Mouse (Mus musculus): ENCODE results near the gene Sec61a2.

Gene Sec61a2

GRCm38 (mm10) chr2:5894843-5895570, at the start of gene Sec61a2:
Gene Sec61a2 (minus strand): TSS chr2:5895432.
- peak; percentile 98 for DNase-seq (ENCODE audit: low spot score)

- DNase-seq (ENCODE audit: low spot score) = no peak
These were observed 47.8 kb upstream of the Sec61a2 start for GRCm38 (mm10) chr2:5943071-5943470.

- DNase-seq (ENCODE audit: low spot score) = peak; percentile 57
These were observed 47.3 kb upstream of the Sec61a2 start, which contains the start of gene Dhtkd1 for GRCm38 (mm10) chr2:5942416-5943032. Gene Dhtkd1 (minus strand): TSS chr2:5942792.

- DNase-seq (ENCODE audit: low spot score) = no peak
These were observed 46.7 kb upstream of the Sec61a2 start for GRCm38 (mm10) chr2:5941861-5942415.

- no peak for DNase-seq (ENCODE audit: low spot score)
These were observed 45.7 kb upstream of the Sec61a2 start for GRCm38 (mm10) chr2:5940936-5941335.

- DNase-seq (ENCODE audit: low spot score) = no peak
These were observed 44.7 kb upstream of the Sec61a2 start for GRCm38 (mm10) chr2:5939911-5940310.

GRCm38 (mm10) chr2:5939319-5939718, 44.1 kb upstream of the Sec61a2 start:
- no peak for DNase-seq (ENCODE audit: low spot score)

GRCm38 (mm10) chr2:5936550-5936949, 41.3 kb upstream of the Sec61a2 start:
- DNase-seq (ENCODE audit: low spot score) = no peak

GRCm38 (mm10) chr2:5936068-5936467, 40.8 kb upstream of the Sec61a2 start:
- DNase-seq (ENCODE audit: low spot score) = no peak

GRCm38 (mm10) chr2:5934936-5935335, 39.7 kb upstream of the Sec61a2 start:
- DNase-seq (ENCODE audit: low spot score) = no peak

- DNase-seq (ENCODE audit: low spot score) = no peak
These were observed 36.7 kb upstream of the Sec61a2 start for GRCm38 (mm10) chr2:5931938-5932337.

- DNase-seq (ENCODE audit: low spot score) = no peak
These were observed 35.2 kb upstream of the Sec61a2 start for GRCm38 (mm10) chr2:5930291-5931054.

- no peak for DNase-seq (ENCODE audit: low spot score)
These were observed 34.6 kb upstream of the Sec61a2 start for GRCm38 (mm10) chr2:5929793-5930192.

GRCm38 (mm10) chr2:5927481-5927880, 32.2 kb upstream of the Sec61a2 start:
- DNase-seq (ENCODE audit: low spot score) = no peak

- no peak for DNase-seq (ENCODE audit: low spot score)
These were observed 28.6 kb upstream of the Sec61a2 start for GRCm38 (mm10) chr2:5923786-5924185.

- DNase-seq (ENCODE audit: low spot score) = no peak
These were observed 27.6 kb upstream of the Sec61a2 start for GRCm38 (mm10) chr2:5922823-5923222.

- DNase-seq (ENCODE audit: low spot score) = no peak
These were observed 16.2 kb upstream of the Sec61a2 start for GRCm38 (mm10) chr2:5911282-5911965.

GRCm38 (mm10) chr2:5906625-5907024, 11.4 kb upstream of the Sec61a2 start:
- peak; percentile 63 for DNase-seq (ENCODE audit: low spot score)

GRCm38 (mm10) chr2:5906092-5906491, 10.9 kb upstream of the Sec61a2 start:
- DNase-seq (ENCODE audit: low spot score) = no peak

GRCm38 (mm10) chr2:5900145-5900544, 4.9 kb upstream of the Sec61a2 start:
- DNase-seq (ENCODE audit: low spot score) = no peak

- DNase-seq (ENCODE audit: low spot score) = no peak
These were observed 936 bp downstream of the Sec61a2 start for GRCm38 (mm10) chr2:5894296-5894695.

GRCm38 (mm10) chr2:5889412-5889811, 5.8 kb downstream of the Sec61a2 start:
- no peak for DNase-seq (ENCODE audit: low spot score)

Data from c-Kit-positive CD71-positive TER-119-positive erythroid progenitor cells, embryonic 14.5 days (primary cell).